ENCODE assay signal across 17 mouse cellular contexts in the genomic region with DNA sequence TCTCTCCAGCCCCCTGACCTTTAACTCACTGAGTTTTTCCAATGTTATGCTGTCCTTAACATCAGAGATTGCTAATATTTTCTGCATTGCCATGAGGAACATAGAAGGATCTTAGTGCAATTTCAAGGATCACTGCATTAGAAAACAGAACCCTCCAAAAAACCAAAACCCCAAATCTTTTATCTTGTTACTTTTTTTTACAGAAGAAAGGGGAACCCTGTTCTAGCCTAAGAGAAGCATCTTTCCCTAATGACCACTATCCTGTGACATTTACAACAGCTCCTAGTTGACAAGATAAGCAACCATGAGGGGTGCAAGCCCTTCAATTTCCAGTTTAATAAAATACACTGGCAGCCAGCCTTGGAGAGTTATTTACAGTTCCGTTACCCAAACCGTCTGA.
"Had no signal": no experiment of that assay in that cellular context is flagged by ENCODE, and none has a peak within 500 bp of the region (broad histone marks: within the 10 kb centered on the region; RNA-seq: fewer than 3 reads in every experiment).

No protein-coding gene starts in this region.

- H3K4me1 ChIP-seq: midbrain, embryonic 13.5 days; midbrain, embryonic 15.5 days; neural tube, embryonic 12.5 days; stomach, embryonic 15.5 days had no signal

- H3K4me3 ChIP-seq: lung, embryonic 15.5 days; megakaryocyte, embryonic 14.5 days; midbrain, embryonic 13.5 days; midbrain, embryonic 15.5 days; neural tube, embryonic 12.5 days; stomach, embryonic 15.5 days had no signal

- DNase-seq: lung, adult 2 months; lung, postnatal 14 days; lung, postnatal 36 days; right cerebral cortex, postnatal 14 days; thymus, adult 2 months; thymus, postnatal 25 days; thymus, postnatal 4 days had no signal

- H3K9ac ChIP-seq: lung, embryonic 15.5 days; midbrain, embryonic 13.5 days; midbrain, embryonic 15.5 days; neural tube, embryonic 12.5 days; stomach, embryonic 15.5 days had no signal

- H3K36me3 ChIP-seq: midbrain, embryonic 15.5 days; stomach, embryonic 15.5 days had no signal

- H3K27me3 ChIP-seq: lung, embryonic 15.5 days; megakaryocyte, embryonic 14.5 days; midbrain, embryonic 13.5 days; midbrain, embryonic 15.5 days; neural tube, embryonic 12.5 days; stomach, embryonic 15.5 days had no signal

- H3K9me3 ChIP-seq: lung, embryonic 15.5 days; megakaryocyte, embryonic 14.5 days; midbrain, embryonic 13.5 days; midbrain, embryonic 15.5 days; neural tube, embryonic 12.5 days; stomach, embryonic 15.5 days had no signal

- H3K4me2 ChIP-seq: lung, embryonic 15.5 days; midbrain, embryonic 11.5 days; midbrain, embryonic 13.5 days; midbrain, embryonic 15.5 days; neural tube, embryonic 12.5 days; stomach, embryonic 15.5 days had no signal

- H3K27ac ChIP-seq: lung, embryonic 15.5 days; macrophage; midbrain, embryonic 13.5 days; midbrain, embryonic 15.5 days; neural tube, embryonic 12.5 days; stomach, embryonic 15.5 days; stomach, postnatal 0 days had no signal

- ATAC-seq: lung, postnatal 0 days; midbrain, embryonic 13.5 days; midbrain, embryonic 15.5 days had no signal
